In genomic region chr1:42697756-42698583, GRCm38 (mm10) we compare ENCODE assay signal across 8 mouse cellular contexts. TPM values are rescaled to one million over a fixed set of nuclear protein-coding genes. Genes with fewer than 3 reads are reported as not detected.
A peak's percentile ranks its signal among the peaks of the same experiment; 100 is the strongest.
DNase-seq lines count a peak whose midpoint lies in the region; ATAC-seq lines count a peak whose summit lies in the region.

No protein-coding gene starts in this region.

- DNase-seq in liver, embryonic 11.5 days (ENCODE audit: low spot score): no peak
- DNase-seq in liver: no peak
- DNase-seq in embryo, embryonic 10.5 days (ENCODE audit: low spot score): peak; percentile 65
- DNase-seq in hindbrain, embryonic 10.5 days (ENCODE audit: low spot score): peak; percentile 71
- DNase-seq in limb, embryonic 11.5 days (ENCODE audit: low spot score): peak; percentile 78
- DNase-seq in retina, postnatal 1 day: peak; percentile 63
- no peak for DNase-seq in lung, postnatal 10 days

- no peak for ATAC-seq in liver, embryonic 11.5 days (replicated peaks; ENCODE audit: low FRiP score)
- 0 out of 2 replicates have a peak, but pooled peaks have one; percentile 8 for ATAC-seq in limb, embryonic 11.5 days (ENCODE audit: insufficient number of reproducible peaks, low FRiP score, low TSS enrichment, low read depth)
- ATAC-seq in monocyte, adult 5-6 weeks (replicated peaks; ENCODE audit: insufficient number of reproducible peaks, low FRiP score, low TSS enrichment, poor library complexity, severe bottlenecking): no peak

- no peak overlapping the region for H3K27ac ChIP-seq in liver, embryonic 11.5 days (ENCODE audit: low read depth, low read length)
- H3K27ac ChIP-seq in hindbrain, embryonic 10.5 days: peak overlapping the region; percentile 99
- H3K27ac ChIP-seq in limb, embryonic 11.5 days (replicated peaks; ENCODE audit: low read depth, low read length): no peak overlapping the region

- no peaks in the 10 kb centered on the region for H3K36me3 ChIP-seq in liver, embryonic 11.5 days (ENCODE audit: control insufficient read depth, insufficient read depth, low read length)
- H3K36me3 ChIP-seq in hindbrain, embryonic 10.5 days: peaks cover 49% of the 10 kb centered on the region
- no peaks in the 10 kb centered on the region for H3K36me3 ChIP-seq in limb, embryonic 11.5 days (ENCODE audit: control insufficient read depth, insufficient read depth, low read length)

- no peaks in the 10 kb centered on the region for H3K9me3 ChIP-seq in liver, embryonic 11.5 days (ENCODE audit: control insufficient read depth, low read length)
- H3K9me3 ChIP-seq in hindbrain, embryonic 10.5 days: no peaks in the 10 kb centered on the region
- H3K9me3 ChIP-seq in limb, embryonic 11.5 days (ENCODE audit: control insufficient read depth, low read length): no peaks in the 10 kb centered on the region

- H3K9ac ChIP-seq in liver, embryonic 11.5 days (ENCODE audit: low read depth, low read length): no peak overlapping the region
- no peak overlapping the region for H3K9ac ChIP-seq in limb, embryonic 11.5 days (ENCODE audit: low read length)

- H3K4me2 ChIP-seq in liver, embryonic 11.5 days: peak overlapping the region; percentile 67
- H3K4me2 ChIP-seq in limb, embryonic 11.5 days (ENCODE audit: low read depth, severe bottlenecking): peak overlapping the region; percentile 83

- 2% methylated on average over 77 of the region's 80 CpGs for WGBS in liver, embryonic 11.5 days
- under 1% methylated on average over 78 of the region's 80 CpGs for WGBS in hindbrain, embryonic 10.5 days
- under 1% methylated on average over 69 of the region's 80 CpGs for WGBS in limb, embryonic 11.5 days

- peaks cover 94% of the 10 kb centered on the region for H3K27me3 ChIP-seq in liver, embryonic 11.5 days (replicated peaks; ENCODE audit: control insufficient read depth, insufficient read depth, low read length)
- H3K27me3 ChIP-seq in hindbrain, embryonic 10.5 days (ENCODE audit: insufficient read depth, poor library complexity, severe bottlenecking): peaks cover 53% of the 10 kb centered on the region
- H3K27me3 ChIP-seq in limb, embryonic 11.5 days (ENCODE audit: control insufficient read depth, insufficient read depth, low read length): peaks cover 61% of the 10 kb centered on the region

- H3K4me1 ChIP-seq in liver, embryonic 11.5 days (replicated peaks; ENCODE audit: control insufficient read depth, insufficient read depth, low read length): peaks cover 2% of the 10 kb centered on the region
- peaks cover 8% of the 10 kb centered on the region for H3K4me1 ChIP-seq in hindbrain, embryonic 10.5 days (replicated peaks)
- H3K4me1 ChIP-seq in limb, embryonic 11.5 days (ENCODE audit: control insufficient read depth, insufficient read depth, low read length): peaks cover 11% of the 10 kb centered on the region; the same call in 1 of the 2 replicates

- peak overlapping the region; percentile 50 for H3K4me3 ChIP-seq in liver, embryonic 11.5 days (ENCODE audit: low read depth, low read length)
- peak overlapping the region; percentile 84 for H3K4me3 ChIP-seq in hindbrain, embryonic 10.5 days
- H3K4me3 ChIP-seq in limb, embryonic 11.5 days (ENCODE audit: low read depth, low read length): peak overlapping the region; percentile 33

RNA-seq across cellular contexts. Expression of gene Pou3f3, which starts 2.4 kb away (rescaled TPM):
- 0.08 and 0.11 TPM in 2 replicates for polyA plus RNA-seq in liver, embryonic 11.5 days (2014; fragmentation: Nextera tagmentation; extraction: Ambion mirVana)
- polyA plus RNA-seq in hindbrain, embryonic 10.5 days (2016; fragmentation: Nextera tagmentation; extraction: Ambion mirVana): 16.8 and 17.8 TPM in 2 replicates
- 0.04 and 0.19 TPM in 2 replicates for polyA plus RNA-seq in limb, embryonic 11.5 days (2014; fragmentation: Nextera tagmentation; extraction: Ambion mirVana)
- total RNA-seq in monocyte, adult 5-6 weeks (2017): not detected in 3 replicates

Comparison
In these comparisons a context has a peak if more than half of its experiments do, and no peak if none do; other contexts are left out.
1. DNase-seq: peak in embryo, embryonic 10.5 days (single experiment), hindbrain, embryonic 10.5 days (single experiment), limb, embryonic 11.5 days (single experiment) and retina, postnatal 1 day (single experiment); none in liver, embryonic 11.5 days (single experiment), liver (single experiment) and lung, postnatal 10 days (single experiment).
2. H3K4me3 ChIP-seq: peak in every context shown above with its lines; median percentile 84 in hindbrain, embryonic 10.5 days; 50 in liver, embryonic 11.5 days; 33 in limb, embryonic 11.5 days.
3. RNA of gene Pou3f3, which starts 2.4 kb away (polyA plus RNA-seq): 16.8 to 17.8 TPM in hindbrain, embryonic 10.5 days; 0.04 to 0.19 TPM in limb, embryonic 11.5 days and 0.08 to 0.11 TPM in liver, embryonic 11.5 days; every median in the first group is over 10 times any median in the second.